Mouse (Mus musculus): ENCODE data around the gene S1pr5.

DNA sequence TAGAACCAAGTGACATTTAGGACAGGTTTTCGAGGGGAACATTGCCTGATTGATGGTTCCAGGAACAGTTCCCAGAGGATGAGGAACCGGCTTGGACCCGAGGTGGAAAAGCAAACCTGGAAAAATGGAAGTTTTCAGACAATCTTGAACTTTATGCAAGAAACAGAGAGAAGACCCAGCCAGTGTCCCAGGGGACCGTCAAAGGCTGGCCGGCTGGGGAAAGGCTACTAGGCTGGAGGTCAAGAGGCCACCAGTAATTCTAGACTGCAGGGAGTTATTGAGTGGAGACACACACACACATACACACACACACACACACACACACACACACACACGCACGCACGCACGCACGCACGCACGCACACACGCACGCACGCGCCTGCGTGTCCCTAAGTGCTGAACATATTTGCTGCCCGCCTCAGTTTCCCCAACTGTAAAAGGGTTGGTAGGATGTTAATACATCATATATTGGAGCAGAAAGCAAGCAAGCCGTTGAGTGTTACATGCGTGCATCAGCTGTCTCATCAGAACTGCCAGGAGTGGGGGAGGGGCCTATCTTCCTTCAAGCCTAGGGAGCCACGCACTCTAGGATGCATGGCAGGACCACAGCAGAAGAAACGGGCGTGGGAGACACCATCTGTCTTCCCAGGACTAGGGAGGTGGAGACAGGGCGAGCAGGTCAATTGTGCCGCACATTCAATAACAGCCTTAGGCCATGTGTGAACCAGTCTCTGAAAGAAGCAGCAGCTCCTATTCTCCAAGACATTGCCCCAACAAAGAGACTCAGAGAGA lies 32.0 kb downstream of the S1pr5 start:
- TF ChIP-seq EP300 (IDR thresholded peaks at IDR 0.05; ENCODE audit: low read depth) (no peak), CTCF (IDR thresholded peaks at IDR 0.05; ENCODE audit: low read depth) (no peak)

All from liver, postnatal 0 days (tissue).